Mouse (Mus musculus): ENCODE data around the gene Rab40c. TPM values are rescaled to one million over a fixed set of nuclear protein-coding genes. Genes with fewer than 3 reads are reported as not detected.

The Rab40c gene
- polyA plus RNA-seq, 1 experiment from 2014 or later = 36.6 TPM

Other genes with a start within 250 kb of the Rab40c start
- 5.8 and 10.3 TPM in 2 replicates for gene Gng13, start 202.6 kb downstream of the Rab40c start, polyA plus RNA-seq (2015; fragmentation: Nextera tagmentation; extraction: Ambion mirVana)
- gene Chtf18, start 192.3 kb downstream of the Rab40c start, polyA plus RNA-seq (2015; fragmentation: Nextera tagmentation; extraction: Ambion mirVana) = 31.6 and 35.9 TPM in 2 replicates
- gene Rpusd1, start 192.1 kb downstream of the Rab40c start, polyA plus RNA-seq (2015; fragmentation: Nextera tagmentation; extraction: Ambion mirVana) = 28.0 and 28.9 TPM in 2 replicates
- gene Mslnl, start 183.7 kb downstream of the Rab40c start, polyA plus RNA-seq (2015; fragmentation: Nextera tagmentation; extraction: Ambion mirVana) = 0.83 TPM in 1 of 2 replicates, not detected in the other
- gene Msln, start 165.3 kb downstream of the Rab40c start, polyA plus RNA-seq (2015; fragmentation: Nextera tagmentation; extraction: Ambion mirVana) = 0.17 and 0.42 TPM in 2 replicates
- gene Narfl, start 146.0 kb downstream of the Rab40c start, polyA plus RNA-seq (2015; fragmentation: Nextera tagmentation; extraction: Ambion mirVana) = 24.7 and 24.9 TPM in 2 replicates
- 74.6 and 89.5 TPM in 2 replicates for gene Haghl, start 134.1 kb downstream of the Rab40c start, polyA plus RNA-seq (2015; fragmentation: Nextera tagmentation; extraction: Ambion mirVana)
- 0.20 and 0.25 TPM in 2 replicates for gene Ccdc78, start 133.1 kb downstream of the Rab40c start, polyA plus RNA-seq (2015; fragmentation: Nextera tagmentation; extraction: Ambion mirVana)
- 65.3 and 78.1 TPM in 2 replicates for gene Fam173a, start 126.8 kb downstream of the Rab40c start, polyA plus RNA-seq (2015; fragmentation: Nextera tagmentation; extraction: Ambion mirVana)
- gene AC134908.4, start 124.1 kb downstream of the Rab40c start, polyA plus RNA-seq (2015; fragmentation: Nextera tagmentation; extraction: Ambion mirVana) = not detected in 2 replicates
- 43.4 and 50.1 TPM in 2 replicates for gene Metrn, start 122.6 kb downstream of the Rab40c start, polyA plus RNA-seq (2015; fragmentation: Nextera tagmentation; extraction: Ambion mirVana)
- gene Fbxl16, start 110.6 kb downstream of the Rab40c start, polyA plus RNA-seq (2015; fragmentation: Nextera tagmentation; extraction: Ambion mirVana) = 3.6 and 4.2 TPM in 2 replicates
- 26.5 and 30.0 TPM in 2 replicates for gene Wdr24, start 96.1 kb downstream of the Rab40c start, polyA plus RNA-seq (2015; fragmentation: Nextera tagmentation; extraction: Ambion mirVana)
- gene Jmjd8, start 90.9 kb downstream of the Rab40c start, polyA plus RNA-seq (2015; fragmentation: Nextera tagmentation; extraction: Ambion mirVana) = 48.3 and 52.8 TPM in 2 replicates
- 319 and 353 TPM in 2 replicates for gene Stub1, start 86.3 kb downstream of the Rab40c start, polyA plus RNA-seq (2015; fragmentation: Nextera tagmentation; extraction: Ambion mirVana)
- 1.4 and 2.7 TPM in 2 replicates for gene Rhbdl1, start 82.4 kb downstream of the Rab40c start, polyA plus RNA-seq (2015; fragmentation: Nextera tagmentation; extraction: Ambion mirVana)
- gene Gm20683, start 78.0 kb downstream of the Rab40c start, polyA plus RNA-seq (2015; fragmentation: Nextera tagmentation; extraction: Ambion mirVana) = 1.3 and 2.9 TPM in 2 replicates
- gene Rhot2, start 74.9 kb downstream of the Rab40c start, polyA plus RNA-seq (2015; fragmentation: Nextera tagmentation; extraction: Ambion mirVana) = 26.4 and 31.4 TPM in 2 replicates
- gene Wdr90, start 58.2 kb downstream of the Rab40c start, polyA plus RNA-seq (2015; fragmentation: Nextera tagmentation; extraction: Ambion mirVana) = 30.0 and 31.2 TPM in 2 replicates
- 11.1 and 13.4 TPM in 2 replicates for gene Mcrip2, start 51.0 kb downstream of the Rab40c start, polyA plus RNA-seq (2015; fragmentation: Nextera tagmentation; extraction: Ambion mirVana)
- gene Mettl26, start 44.7 kb downstream of the Rab40c start, polyA plus RNA-seq (2015; fragmentation: Nextera tagmentation; extraction: Ambion mirVana) = 47.1 and 50.6 TPM in 2 replicates
- gene Wfikkn1, start 38.9 kb downstream of the Rab40c start, polyA plus RNA-seq (2015; fragmentation: Nextera tagmentation; extraction: Ambion mirVana) = 0.56 and 0.73 TPM in 2 replicates
- gene Pigq, start 25.2 kb upstream of the Rab40c start, polyA plus RNA-seq (2015; fragmentation: Nextera tagmentation; extraction: Ambion mirVana) = 50.6 and 53.8 TPM in 2 replicates
- gene Nhlrc4, start 25.2 kb upstream of the Rab40c start, polyA plus RNA-seq (2015; fragmentation: Nextera tagmentation; extraction: Ambion mirVana) = not detected in 2 replicates
- 0.18 and 0.26 TPM in 2 replicates for gene A930017K11Rik, start 32.8 kb upstream of the Rab40c start, polyA plus RNA-seq (2015; fragmentation: Nextera tagmentation; extraction: Ambion mirVana)
- gene Capn15, start 66.1 kb upstream of the Rab40c start, polyA plus RNA-seq (2015; fragmentation: Nextera tagmentation; extraction: Ambion mirVana) = 23.4 and 24.2 TPM in 2 replicates
- gene Rab11fip3, start 149.8 kb upstream of the Rab40c start, polyA plus RNA-seq (2015; fragmentation: Nextera tagmentation; extraction: Ambion mirVana) = 22.8 and 23.5 TPM in 2 replicates
- gene Decr2, start 170.6 kb upstream of the Rab40c start, polyA plus RNA-seq (2015; fragmentation: Nextera tagmentation; extraction: Ambion mirVana) = 42.9 and 44.9 TPM in 2 replicates
- gene Nme4, start 175.9 kb upstream of the Rab40c start, polyA plus RNA-seq (2015; fragmentation: Nextera tagmentation; extraction: Ambion mirVana) = 138 and 142 TPM in 2 replicates
- gene Tmem8, start 193.6 kb upstream of the Rab40c start, polyA plus RNA-seq (2015; fragmentation: Nextera tagmentation; extraction: Ambion mirVana) = 1.4 and 1.7 TPM in 2 replicates
- gene Mrpl28, start 203.8 kb upstream of the Rab40c start, polyA plus RNA-seq (2015; fragmentation: Nextera tagmentation; extraction: Ambion mirVana) = 180 and 209 TPM in 2 replicates
- gene Axin1, start 219.0 kb upstream of the Rab40c start, polyA plus RNA-seq (2015; fragmentation: Nextera tagmentation; extraction: Ambion mirVana) = 9.9 and 10.5 TPM in 2 replicates

Data from embryonic facial prominence, embryonic 13.5 days (tissue).